Mouse (Mus musculus) retina, postnatal 1 day (tissue): ENCODE data around the gene Cetn2.

Experiments
- DNase-seq: peaks from one replicate; pipeline ENCODE4 v3.0.0-alpha.2; 2012

Gene Cetn2

GRCm38 (mm10) chrX:72917884-72918681 lies at the start of gene Cetn2, which contains the start of gene Nsdhl:
Gene Cetn2 (minus strand): TSS chrX:72918411.
Gene Nsdhl (plus strand): TSS chrX:72918557.
- DNase-seq = peak; percentile 96

DNA sequence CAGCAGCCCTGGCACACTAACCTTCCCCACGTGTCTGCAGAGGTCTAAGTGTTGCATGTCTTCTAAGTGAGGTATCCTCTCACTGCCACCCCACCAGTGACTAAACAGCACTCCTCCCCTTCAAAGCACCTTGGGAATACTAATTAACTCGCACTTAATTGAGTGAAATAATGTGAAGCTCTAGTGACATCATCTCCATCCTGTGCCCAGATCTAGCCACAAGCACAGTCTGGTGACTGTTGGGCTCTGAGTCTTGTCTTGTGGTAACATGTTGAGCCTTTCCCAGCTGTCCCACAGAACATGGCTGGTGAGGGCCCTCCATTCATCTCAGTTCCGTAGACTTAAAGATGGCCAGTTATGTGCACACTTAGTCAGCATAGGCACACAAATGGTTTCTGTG lies 44.5 kb upstream of the Cetn2 start:
- no peak for DNase-seq

DNA sequence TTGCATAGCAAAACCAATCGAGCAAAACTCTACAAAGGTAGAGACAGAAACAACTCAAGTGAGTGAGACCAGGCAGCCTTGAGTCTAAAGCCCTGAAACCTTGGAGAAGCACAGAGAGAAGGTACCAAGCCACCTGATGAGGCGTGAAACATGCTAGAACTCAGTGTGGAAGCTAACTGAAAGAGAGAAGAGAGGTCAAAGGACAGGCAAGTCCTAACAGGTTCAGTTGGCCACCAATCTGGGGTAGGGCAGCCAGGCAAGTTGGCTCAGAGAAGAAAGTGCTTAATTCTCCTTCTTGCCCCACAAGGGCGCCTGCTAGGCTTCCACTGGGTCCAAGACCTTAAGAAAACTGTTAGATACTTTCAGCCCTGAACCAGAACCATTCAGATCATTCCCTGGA lies 43.3 kb upstream of the Cetn2 start:
- no peak for DNase-seq

DNA sequence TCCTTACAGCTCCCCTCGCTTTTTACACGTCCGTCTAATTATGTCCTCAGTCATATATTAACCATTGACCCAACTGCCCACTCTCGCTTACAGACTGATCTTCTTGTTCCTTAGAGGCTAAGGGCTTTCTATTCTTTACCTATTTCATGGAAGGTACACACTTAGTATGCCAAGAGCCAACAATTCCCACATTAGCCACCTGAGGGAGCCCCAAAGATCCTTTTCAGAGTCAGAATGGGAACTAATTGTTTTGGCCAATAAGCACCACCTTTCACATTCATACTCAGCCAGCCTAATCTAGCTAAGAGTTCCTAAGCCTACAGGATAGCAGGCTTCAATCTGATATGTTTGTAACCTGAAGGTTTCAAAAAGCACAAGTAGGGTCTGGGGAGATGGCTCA lies 42.2 kb upstream of the Cetn2 start:
- no peak for DNase-seq

DNA sequence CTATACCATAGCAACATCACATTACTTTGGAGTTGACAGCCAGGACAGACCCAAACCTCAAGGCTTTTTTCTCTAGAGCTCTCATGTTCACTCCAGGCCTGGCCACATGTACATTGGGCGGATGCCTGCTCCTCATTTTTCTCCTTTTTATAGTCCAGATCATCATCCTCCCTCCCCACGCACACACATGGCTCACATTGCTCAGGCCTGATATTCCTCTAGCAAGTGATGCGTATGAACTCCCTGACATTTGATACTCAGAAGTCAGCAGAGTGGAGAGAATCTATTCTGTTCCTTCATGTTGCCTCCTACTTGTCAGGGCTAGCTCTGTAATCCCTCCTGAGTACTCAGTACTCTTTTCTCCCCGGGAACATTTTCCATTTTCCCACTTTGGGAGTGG lies 38.3 kb upstream of the Cetn2 start:
- DNase-seq = no peak

DNA sequence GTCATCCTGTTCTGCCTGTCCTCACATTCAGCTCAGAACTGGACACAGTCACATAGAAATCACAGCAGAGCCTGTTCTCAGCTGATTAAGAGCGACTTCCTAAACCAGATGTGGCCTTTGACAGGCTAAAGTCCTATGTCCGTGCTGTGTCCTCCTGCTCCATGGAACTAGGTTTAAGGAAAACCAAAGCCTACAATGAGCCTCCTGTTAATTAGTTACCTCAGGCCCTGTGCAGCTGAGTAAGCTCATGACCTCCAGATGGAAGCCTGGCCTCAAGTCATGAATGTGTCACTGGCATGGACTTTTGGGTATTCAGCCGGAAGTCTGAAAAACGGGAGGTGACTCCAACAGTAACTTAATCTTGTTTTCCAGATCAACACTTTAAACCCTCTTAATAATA lies 35.3 kb upstream of the Cetn2 start:
- no peak for DNase-seq

GRCm38 (mm10) chrX:72921391-72921790 lies 3.2 kb upstream of the Cetn2 start:
- no peak for DNase-seq

- DNase-seq = no peak
These were observed 460 bp upstream of the Cetn2 start for GRCm38 (mm10) chrX:72918682-72919059.

DNA sequence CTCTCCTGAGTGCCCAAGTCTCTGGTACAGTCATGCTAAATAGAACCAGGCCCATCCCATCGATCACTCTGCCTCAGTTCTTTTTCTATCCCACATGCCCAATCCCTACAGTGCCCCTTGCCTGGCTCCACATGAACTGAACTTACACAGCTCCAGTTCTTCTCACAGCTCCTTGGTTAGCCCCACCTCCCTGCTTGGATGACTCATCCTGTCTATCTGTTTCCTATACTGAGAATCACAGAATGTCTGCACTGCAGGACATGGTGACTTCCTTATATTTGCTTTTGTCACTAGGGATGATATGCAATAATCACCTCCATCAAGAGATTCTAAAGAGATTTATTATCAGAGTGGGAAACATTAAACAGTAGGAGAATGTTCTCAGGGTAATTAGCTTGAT lies 6.6 kb downstream of the Cetn2 start:
- no peak for DNase-seq

DNA sequence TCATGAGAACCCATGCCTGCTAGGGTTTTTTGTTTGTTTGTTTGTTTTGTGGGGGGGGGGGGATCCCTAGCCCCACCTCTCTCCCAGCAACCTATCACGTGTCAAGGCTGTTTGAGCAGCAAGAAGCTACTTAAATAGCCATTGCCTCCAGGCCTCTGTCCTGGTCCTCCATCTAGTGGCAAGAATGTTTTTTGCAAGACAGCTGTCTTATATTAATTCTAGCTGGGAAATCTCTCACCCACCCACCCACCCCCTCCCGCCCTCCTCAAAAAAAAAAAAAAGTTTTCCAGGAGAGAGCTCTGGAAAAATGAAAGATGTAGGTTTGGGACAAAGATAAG lies 9.8 kb downstream of the Cetn2 start:
- peak; percentile 81 for DNase-seq

GRCm38 (mm10) chrX:72907619-72908403 lies 10.4 kb downstream of the Cetn2 start:
- no peak for DNase-seq

GRCm38 (mm10) chrX:72902530-72902929 lies 15.7 kb downstream of the Cetn2 start:
- DNase-seq = no peak

DNA sequence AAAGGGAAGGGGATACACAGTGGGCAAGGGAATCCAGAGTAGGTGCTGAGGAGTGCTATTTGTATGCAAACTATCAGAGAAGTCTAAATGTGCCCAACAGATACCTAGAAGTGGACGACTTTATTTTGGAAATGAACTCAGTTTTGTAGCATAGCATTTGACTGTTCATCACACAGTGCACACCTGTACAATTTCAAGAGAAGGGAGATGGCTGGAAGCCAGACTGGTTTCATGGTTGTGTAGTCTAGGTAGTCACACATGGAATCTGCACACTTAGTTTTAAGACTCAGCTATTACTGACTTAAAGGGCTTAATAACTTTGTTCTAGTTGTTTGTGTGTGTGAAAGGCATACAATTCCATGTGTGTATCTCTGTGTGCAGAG lies 22.2 kb downstream of the Cetn2 start:
- DNase-seq = no peak

- peak; percentile 60 for DNase-seq
These were observed 22.7 kb downstream of the Cetn2 start for GRCm38 (mm10) chrX:72895388-72896054.
